Mouse (Mus musculus) WW6 (cell line): ENCODE results near the gene Capn15.

Experiments used
- DNase-seq: peaks from one replicate; pipeline ENCODE4 v3.0.0-alpha.2; 2013; ENCODE audit warnings: low read depth, low spot score

Capn15 gene

GRCm38 (mm10) chr17:25985306-25986294 is at the start of gene Capn15:
TSS of gene Capn15 (minus strand) at chr17:25985796.
- peak; percentile 94 for DNase-seq

GRCm38 (mm10) chr17:26032037-26032436 is 46.4 kb upstream of the Capn15 start:
- no peak for DNase-seq

DNA sequence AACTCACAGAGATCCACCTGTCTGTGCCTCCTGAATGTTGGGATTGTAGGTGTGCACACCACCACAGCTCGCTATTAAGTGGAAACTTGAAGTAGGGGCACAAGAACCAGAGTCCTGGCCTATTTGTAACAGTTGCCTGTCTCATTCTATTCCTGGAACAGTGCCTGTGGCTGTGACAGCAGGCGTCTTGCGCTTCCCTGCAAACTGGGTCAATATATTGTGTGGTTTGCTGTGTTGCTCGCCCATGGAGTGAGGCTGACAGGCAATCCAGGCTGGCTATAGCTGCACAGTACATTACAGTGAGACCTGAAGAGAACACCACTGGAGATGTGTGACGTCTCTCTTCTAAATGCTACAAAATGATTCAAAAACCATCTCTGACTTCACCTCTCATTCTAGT is 46.0 kb upstream of the Capn15 start:
- no peak for DNase-seq

- DNase-seq: no peak
These were observed 42.7 kb upstream of the Capn15 start for GRCm38 (mm10) chr17:26028261-26028660.

- no peak for DNase-seq
These were observed 39.1 kb upstream of the Capn15 start for GRCm38 (mm10) chr17:26024674-26025073.

- DNase-seq: no peak
These were observed 38.4 kb upstream of the Capn15 start for GRCm38 (mm10) chr17:26023966-26024365.

GRCm38 (mm10) chr17:26023181-26023580 is 37.6 kb upstream of the Capn15 start:
- DNase-seq: no peak

GRCm38 (mm10) chr17:26021728-26022341 is 36.2 kb upstream of the Capn15 start:
- DNase-seq: no peak

- DNase-seq: no peak
These were observed 35.3 kb upstream of the Capn15 start for GRCm38 (mm10) chr17:26020848-26021347.

DNA sequence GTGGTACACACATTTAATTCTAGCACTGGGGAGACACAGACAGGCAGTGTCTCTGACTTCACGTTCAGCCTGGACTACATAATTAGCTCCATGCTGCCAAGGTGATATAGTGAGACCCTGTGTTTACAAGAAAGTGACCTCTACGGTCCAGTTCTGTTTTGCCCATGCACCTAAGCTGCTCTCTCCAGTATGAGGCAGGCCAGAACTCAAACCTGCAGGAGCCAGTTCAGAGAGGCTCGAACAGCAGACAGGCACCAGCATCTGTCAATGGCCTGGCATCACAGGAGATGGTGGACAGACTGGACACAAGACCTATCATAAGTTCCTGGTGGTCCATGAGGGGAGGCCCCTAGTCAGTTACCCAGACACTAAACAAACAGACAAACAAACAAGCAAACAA is 32.8 kb upstream of the Capn15 start:
- DNase-seq: no peak

- no peak for DNase-seq
These were observed 32.4 kb upstream of the Capn15 start for GRCm38 (mm10) chr17:26017949-26018348.

DNA sequence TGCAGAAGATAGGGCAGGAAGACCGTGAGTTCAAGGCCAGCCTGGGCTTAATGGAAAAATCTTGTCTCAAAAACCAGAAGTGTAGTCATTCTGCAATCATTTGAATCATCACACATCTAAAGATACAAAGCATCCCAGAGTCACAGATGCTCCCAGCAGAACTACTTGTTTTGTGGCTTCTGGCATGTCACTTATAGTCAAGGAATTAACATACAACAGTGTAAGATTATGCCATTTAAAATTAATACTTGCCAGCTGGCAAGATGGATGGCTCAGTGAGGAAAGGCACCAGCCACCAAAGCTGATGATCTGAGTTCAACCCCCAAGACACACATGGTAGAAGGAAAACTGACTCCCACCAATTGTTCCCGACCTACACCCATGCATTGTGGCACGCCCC is 31.4 kb upstream of the Capn15 start:
- DNase-seq: no peak

- no peak for DNase-seq
These were observed 28.1 kb upstream of the Capn15 start for GRCm38 (mm10) chr17:26013711-26014110.

- DNase-seq: peak; percentile 85
These were observed 26.4 kb upstream of the Capn15 start for GRCm38 (mm10) chr17:26011841-26012460.

DNA sequence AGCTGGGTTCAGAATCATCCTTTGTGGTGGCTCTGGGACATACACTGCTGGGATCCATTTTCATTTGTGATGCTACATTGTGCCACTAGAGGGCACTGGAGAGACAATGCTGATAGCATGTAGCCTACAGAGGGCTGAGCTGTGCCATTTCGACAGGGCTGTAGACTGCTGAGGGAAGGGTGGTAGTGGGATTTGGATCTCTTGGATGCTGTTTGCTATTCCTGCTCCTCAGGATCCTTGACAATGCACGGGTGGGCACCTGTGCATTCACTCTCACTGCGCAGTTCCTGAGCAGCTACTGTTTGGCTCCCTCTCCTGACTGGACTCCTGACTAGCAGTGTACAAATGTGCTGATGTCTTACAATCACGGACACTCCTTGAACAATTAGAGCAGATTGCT is 23.9 kb upstream of the Capn15 start:
- DNase-seq: peak; percentile 67

DNA sequence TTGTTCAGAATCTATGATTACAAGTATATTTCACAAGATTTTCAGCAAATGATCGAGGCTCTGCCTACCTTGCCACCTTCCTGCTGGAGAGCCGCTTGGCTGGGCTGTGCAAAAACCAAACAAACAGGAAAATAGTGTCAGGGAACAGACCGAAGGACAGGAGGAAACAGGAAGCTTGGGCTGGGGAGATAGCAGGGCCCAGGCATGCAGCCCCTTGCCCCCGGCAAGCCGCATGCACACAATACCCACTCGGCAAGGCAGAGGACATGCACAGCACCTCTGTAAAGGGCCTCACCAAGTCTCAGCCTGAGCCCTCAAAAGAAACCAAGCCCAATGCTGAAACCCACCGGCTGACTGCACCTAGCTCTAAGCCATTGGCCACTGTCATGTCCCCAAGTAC is 23.2 kb upstream of the Capn15 start:
- DNase-seq: no peak

GRCm38 (mm10) chr17:26008331-26008730 is 22.7 kb upstream of the Capn15 start:
- DNase-seq: no peak

GRCm38 (mm10) chr17:26007646-26008045 is 22.1 kb upstream of the Capn15 start:
- DNase-seq: no peak

DNA sequence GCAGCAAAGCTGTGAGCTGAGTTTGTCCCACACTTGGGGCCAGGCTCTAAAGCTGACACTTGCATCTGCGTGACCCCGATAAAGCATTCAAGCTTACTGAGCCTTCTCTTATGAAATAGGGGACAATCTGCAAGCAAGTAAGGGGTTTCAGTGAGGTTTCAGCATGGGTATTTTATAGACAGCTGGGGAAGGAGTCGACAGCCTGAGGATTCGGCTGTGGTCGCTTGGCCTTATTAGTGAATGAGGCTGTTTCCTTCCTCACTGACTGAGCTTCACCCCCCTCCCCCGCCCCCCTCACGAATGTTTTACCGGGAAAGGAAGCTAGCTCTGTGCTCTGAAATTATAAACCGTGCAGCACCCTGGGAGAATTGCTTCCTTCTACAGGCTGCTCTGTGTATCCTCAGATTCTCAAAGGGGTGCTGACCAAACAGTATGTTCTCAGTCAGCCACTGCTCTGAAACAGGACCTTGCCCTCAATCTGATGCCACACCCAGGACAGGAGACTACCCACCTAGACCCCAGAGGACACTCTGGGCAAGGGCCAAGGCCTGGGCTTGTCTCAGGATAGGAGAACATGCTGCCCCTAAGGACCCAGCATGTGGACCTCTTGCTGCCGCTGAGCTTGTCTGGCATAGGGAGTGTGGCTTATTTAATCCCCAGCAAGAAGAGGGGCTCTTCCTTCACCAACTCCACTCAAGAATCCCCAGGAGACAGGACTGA is 20.3 kb upstream of the Capn15 start:
- DNase-seq: no peak

DNA sequence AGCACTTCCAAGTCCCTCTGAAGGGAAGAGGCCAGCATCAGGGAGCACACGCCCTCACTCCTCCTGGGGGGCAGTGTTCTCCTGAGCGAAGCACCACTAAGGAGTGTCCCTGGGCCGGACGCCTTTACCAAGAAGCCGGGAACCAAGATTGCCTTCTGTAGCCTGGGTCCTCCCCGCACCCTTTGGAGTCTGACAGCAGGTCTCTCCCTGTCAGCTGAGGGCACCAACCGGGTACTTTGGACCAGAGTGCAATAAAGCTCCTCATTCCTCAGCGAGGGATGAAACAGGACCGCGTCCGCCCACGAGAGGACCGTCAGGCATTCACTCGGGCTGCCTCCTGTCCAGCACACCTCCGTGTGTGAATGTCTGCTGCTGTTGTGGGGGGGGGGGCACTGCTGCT is 19.1 kb upstream of the Capn15 start:
- no peak for DNase-seq

- DNase-seq: no peak
These were observed 18.3 kb upstream of the Capn15 start for GRCm38 (mm10) chr17:26003864-26004263.

GRCm38 (mm10) chr17:25998425-25998824 is 12.8 kb upstream of the Capn15 start:
- no peak for DNase-seq
